Mouse (Mus musculus): Measurements from ENCODE around the gene Fam180a.
"Not testable (repeated sequence)": the region's sequence is repeated elsewhere in the genome, so short reads cannot be mapped to it uniquely, and the experiment has no call there.

Fam180a gene

DNA sequence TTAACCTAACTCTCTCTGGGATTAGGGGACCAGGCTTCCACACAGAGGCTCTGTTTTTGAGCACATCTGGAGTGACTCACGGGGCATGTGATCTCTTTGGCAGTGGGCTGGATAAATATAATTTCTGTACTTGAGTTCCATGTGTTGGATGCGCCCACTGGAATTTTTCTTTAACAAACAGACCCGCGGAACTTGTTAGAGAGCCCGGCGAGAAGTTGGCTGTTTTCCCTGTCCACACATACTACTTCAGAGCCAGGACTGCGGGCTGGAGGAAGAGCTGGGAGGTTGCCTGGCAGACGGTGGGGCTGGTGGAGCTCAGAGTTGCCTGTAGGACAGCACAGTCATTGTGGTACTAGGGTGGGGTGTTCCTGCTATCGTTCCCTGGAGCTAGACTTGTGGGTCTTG lies at the start of gene Fam180a:
TSS of gene Fam180a (minus strand) at position 31 of the 405 bp plus-strand sequence.
- peak; percentile 79 for DNase-seq (ENCODE audit: low read depth, low spot score)

DNA sequence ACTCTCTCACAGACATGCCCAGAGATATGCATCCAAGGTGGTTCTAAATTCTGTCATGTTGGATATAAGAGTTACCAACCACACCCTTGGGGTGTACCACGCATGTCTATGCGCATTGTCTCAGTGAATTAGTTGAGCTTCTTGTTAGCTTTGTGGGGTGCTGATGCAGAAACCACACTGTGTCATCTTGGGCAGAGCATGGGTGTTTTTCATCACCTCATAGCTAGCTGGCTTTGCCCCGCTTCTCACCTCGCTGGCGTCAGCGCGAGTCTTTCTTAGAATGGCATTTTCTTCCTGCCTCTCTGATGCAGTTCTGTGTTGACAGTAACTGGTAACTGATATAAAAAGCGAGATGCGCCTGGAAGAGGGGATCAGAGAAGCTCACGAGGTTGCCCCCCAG lies 48.1 kb upstream of the Fam180a start:
- DNase-seq (ENCODE audit: low read depth, low spot score): no peak

DNA sequence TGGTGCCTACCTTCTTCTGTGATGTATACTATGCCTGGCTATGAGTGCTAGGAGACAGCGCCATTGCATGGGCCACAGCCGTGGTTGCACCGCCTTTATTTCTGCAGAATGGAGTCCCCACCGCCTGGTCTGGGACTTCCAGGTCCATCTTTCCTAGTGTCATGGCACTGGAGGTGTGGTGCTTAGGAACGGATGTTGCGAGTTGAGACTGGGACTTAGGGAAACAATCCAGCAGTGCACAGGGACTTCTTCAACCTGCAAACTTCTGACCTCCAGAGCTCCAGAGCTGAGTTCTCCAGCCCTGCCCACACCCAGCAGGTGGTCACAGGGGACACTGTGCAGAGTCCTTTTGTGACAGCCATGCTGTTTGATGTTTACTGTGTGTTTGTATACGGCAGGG lies 44.4 kb upstream of the Fam180a start:
- no peak for DNase-seq (ENCODE audit: low read depth, low spot score)

DNA sequence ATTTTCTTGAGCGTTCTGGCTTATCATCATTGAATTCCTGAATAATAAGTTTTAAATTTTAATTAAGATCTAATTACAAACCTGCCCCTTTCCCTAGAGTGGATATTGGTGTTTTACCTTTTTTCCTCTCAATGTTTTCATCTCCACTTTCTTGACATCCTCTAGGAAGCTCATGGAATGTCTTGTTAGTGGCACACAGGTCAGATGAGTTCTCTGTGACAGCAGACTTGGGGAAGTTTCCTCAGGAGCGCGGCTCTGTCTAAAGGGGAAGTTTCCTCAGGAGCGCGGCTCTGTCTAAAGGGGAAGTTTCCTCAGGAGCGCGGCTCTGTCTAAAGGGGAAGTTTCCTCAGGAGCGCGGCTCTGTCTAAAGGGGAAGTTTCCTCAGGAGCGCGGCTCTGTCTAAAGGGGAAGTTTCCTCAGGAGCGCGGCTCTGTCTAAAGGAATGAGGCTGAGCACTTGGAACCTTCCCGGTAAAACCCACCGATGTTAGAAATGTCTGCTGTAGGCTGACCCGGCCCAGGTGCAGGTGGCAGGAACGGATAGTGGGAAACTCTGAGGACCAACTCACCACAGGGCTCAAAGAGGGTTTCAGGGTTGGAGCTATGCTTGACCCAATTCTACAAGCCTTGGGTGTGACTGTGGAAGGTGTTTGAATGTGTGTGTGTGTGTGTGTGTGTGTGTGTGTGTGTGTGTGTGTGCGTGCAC lies 43.8 kb upstream of the Fam180a start:
- not testable (repeated sequence) for DNase-seq (ENCODE audit: low read depth, low spot score)

DNA sequence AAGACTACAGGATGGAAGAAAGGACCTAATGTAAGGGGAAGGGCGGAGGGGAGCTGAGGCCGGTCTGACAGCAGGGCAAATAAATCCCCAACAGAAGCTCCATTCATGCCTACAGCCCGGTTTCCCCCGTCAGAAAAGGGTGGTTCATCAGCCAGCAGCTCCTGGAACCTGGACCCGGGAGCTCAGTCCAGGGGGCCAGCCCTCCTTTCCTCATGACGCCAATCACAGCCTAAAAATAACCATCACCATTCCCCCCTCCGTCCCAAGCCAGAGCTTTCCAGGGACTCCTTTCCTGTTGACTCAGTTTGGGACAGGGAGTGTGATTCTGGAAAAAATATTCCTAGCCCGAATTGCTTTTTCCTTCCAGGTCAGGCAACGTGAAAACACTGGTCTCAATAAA lies 36.7 kb upstream of the Fam180a start:
- no peak for DNase-seq (ENCODE audit: low read depth, low spot score)

DNA sequence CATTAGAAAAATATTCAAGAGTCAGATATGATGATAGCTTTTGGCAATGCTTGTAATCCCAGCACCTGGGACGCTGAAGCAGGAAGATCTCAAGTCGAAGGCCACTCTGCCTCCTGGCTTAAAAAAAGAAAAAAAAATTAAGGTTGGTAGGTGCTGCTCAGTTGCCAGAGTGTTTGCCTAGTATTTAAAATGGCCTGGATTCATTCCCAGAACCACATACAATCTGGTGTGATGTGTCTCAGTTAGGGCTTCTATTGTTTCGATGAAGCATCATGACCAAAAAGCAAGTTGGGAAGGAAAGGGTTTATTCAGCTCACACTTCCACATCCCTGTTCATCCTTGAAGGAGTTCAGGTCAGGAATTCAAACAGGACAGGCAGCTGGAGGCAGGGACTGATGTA lies 29.4 kb upstream of the Fam180a start:
- no peak for DNase-seq (ENCODE audit: low read depth, low spot score)

DNA sequence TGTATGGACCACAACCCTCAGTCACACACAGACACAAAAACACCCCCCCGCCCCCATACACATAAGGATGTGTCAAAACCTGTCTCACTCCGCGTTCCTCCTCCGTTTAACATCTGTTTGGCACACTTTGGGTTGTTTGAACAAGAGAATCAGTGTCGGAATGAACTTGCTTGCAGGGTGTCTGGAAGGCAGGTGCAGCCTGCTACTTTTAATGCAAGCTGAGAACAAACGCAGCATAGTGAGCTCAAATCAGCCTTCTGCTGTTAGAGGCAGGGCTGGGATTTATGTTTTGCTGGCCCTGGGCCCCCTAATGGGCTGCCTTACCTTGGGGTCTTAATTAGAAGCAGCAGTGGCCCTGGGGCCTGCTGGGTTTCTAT lies 28.7 kb upstream of the Fam180a start:
- DNase-seq (ENCODE audit: low read depth, low spot score): no peak

DNA sequence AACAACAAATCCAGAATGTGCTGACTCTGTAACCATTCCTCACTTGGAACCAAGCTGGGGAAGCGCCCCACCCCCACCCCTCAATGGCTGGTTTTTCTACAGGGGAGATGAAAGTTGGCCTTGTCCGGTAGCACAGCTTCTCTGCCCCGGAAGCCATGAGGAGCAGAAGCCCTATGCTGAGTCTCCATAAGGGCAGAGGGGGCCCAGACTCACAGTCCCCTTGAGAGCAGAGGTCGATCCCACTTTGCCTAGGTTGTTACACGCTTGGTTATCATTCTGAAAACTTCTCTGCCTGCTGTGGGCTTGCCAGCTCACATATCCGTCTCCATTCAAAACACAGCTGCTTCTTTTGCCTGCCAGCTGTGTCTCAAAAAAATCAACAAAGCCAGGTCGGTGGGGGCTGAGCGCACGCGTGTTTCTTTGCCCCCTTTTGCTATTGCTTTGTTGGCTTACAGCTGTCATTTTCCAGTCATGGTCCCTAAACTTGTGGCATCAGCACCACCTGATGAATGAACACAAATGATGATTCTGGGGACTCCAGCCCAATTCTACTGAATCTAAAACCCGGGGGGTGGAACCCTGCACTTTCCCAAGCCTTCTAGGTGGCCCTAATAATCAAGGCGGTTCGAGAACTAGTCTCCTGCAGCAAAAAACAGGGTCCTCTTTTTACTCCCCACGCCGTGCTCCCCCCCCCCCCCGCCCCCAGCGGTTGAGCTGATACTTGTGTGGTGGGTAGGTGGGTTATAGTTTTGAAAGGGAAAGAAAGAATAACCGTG lies 28.1 kb upstream of the Fam180a start:
- no peak for DNase-seq (ENCODE audit: low read depth, low spot score)

DNA sequence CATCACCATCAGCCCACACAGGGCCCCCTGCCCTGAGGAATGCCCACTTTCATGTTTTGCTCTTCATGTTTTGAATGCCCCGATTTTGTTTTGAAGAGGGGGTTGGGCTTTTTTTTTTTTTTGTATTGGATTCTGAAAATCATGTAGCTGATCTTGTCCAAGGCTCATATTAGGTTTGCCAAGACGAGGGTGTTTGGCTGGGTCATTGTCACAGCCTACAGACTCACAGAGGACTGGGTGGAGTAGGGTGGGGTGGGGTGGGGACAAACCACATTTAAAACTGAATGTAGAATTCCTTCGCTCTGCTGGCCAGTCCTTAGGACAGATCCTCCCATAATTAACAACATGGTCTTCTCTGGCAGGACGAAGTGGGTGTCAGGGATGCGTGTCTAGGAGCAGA lies 27.5 kb upstream of the Fam180a start:
- no peak for DNase-seq (ENCODE audit: low read depth, low spot score)

DNA sequence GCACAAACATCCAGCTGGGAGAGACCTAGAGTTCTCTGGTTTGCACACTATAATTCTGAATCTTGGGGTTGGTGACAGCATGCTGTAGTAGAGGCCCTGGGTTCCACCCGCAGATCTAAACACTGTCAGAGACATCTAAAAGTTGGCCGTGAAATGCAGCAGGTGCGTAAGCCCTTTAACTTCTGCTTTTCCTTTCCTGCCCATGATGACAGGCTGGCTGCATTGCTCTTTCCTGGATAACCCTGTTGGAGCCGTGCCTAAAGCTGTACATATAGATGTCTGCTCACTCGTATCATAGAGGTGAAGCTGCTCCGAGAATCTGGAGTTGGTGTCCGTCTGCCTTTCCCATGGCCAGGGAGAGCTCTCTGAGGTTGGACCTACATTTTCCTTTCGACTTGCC lies 26.9 kb upstream of the Fam180a start:
- no peak for DNase-seq (ENCODE audit: low read depth, low spot score)

DNA sequence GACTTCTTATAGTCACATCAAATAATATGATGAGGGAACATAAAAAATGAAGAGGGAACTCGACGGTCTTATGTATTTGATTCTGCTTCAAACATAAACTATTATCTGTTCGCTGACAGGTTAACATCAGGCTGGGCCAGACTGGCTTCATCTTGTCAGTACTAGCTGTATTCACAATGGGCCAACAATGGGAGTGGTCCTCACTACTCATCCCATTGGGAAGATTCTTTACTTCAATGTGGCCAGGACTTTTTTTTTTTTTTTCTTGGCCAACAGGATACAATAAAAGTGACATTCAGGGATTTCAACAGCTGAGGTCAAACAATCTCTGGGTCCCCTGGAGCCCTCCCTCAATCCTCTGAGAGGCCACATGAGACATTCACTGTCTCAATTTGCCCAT lies 25.9 kb upstream of the Fam180a start:
- DNase-seq (ENCODE audit: low read depth, low spot score): no peak

DNA sequence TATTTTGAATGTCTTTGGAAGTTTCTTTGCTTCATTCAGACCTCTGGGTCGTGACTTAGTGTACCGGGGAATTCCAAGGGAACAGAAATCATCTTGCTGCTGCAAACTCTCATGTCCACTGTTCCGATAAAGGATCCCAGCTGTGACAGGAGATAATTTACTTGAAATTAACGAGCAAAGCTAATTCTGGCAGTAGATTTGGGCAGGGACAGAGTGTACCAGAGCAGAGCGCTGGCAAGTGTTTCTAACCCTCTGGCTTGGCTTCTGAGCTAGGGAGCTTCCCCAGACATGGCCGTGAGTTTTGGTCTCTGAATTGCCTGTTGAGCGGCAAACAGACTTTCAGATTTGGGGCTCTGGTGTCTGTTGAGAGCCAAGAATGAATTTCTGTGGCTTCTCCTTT lies 23.8 kb upstream of the Fam180a start:
- DNase-seq (ENCODE audit: low read depth, low spot score): peak; percentile 86

DNA sequence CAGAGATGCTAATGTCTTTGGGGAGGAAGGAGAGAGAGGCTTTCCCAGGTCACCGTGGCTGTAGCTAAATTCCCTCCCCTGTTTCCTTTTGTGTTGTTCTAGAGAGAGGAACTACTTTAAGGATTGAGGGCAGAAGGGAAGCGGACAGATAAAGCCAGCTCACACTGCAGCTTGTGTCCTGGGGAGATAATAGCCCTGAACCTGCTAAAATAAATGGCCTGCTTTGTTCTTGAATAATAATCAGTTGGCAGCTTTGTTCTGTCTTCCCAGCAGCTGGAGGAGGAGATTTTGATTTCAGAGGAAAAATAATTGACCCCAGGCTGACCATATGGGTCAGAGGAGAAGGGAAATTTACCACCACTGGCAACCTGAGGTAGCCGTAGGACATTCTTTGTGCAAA lies 12.7 kb upstream of the Fam180a start:
- no peak for DNase-seq (ENCODE audit: low read depth, low spot score)

DNA sequence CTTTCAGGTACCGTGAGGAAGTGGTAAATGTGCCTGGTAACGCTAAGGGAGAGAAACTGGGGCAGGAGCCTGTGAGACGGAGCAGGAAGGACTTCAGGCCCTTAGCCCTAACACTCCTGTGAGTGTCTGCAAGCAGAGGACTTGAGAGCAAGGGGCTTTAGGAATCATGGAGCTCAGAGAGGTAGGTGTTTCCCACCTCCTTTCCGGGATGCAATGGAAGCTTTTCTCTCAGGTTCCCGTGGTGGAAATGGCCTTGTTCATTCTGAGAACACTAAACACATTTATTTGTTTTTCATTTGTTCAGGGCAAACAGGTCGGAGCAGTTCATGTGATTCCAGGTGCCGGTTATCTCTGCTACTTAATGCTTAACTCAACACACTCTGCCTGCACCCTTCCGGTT lies 11.9 kb upstream of the Fam180a start:
- no peak for DNase-seq (ENCODE audit: low read depth, low spot score)

DNA sequence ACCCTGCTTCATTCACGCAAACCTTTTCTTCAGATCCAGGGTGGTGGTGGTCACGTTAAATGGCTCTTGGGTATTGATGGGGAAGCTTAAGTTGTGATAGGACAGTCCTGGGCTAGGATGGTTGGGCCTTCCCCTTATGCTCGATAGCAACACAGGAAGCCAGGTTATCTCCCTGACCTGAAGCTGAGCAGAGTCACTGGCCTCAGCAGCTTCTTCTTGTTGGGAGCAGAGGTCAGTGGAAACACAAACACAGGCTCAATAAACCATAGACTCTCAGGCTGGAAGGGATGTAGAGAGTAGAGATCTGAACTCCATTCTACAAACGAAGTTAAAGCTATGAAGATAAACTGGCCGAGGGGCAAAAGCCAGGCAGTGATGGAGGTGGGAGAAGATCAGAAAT lies 9.5 kb upstream of the Fam180a start:
- DNase-seq (ENCODE audit: low read depth, low spot score): no peak

DNA sequence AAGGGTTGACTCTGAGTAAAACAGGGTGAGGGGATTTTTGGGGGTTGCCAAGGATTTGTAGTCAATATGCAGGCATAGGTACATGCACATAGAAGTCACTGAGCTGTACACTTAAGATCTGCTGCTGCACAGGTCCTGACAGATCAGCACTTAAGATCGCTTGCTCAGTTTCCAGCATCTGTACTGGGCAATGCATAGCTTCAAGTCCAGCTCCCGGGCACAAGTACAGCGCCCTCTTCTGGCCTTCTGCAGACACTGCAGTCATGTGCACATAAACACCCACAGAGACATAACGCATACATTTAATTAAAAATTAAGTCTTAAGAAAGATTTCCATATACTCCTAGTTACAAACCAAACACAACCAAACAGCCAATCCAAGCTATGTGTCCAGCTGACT lies 8.3 kb upstream of the Fam180a start:
- DNase-seq (ENCODE audit: low read depth, low spot score): no peak

DNA sequence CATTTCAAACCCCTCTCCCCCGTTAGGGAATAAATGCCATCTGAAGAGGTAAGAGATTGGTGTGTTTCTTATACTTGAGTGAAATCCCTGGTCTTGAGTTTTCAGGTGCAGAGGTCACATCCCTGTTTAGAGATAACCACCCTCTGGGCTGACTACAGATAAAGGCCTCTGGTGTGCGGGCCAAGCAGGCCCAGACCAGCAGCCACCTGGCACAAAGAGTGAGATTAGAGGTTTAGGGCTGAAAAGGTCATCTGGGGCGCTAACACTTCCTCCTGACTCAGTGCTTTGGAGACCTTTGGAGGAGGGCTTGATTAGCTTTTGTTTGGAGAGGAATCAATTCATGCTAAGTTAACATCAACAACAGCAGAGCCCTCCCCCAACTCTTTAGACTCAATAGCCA lies 7.7 kb upstream of the Fam180a start:
- no peak for DNase-seq (ENCODE audit: low read depth, low spot score)

DNA sequence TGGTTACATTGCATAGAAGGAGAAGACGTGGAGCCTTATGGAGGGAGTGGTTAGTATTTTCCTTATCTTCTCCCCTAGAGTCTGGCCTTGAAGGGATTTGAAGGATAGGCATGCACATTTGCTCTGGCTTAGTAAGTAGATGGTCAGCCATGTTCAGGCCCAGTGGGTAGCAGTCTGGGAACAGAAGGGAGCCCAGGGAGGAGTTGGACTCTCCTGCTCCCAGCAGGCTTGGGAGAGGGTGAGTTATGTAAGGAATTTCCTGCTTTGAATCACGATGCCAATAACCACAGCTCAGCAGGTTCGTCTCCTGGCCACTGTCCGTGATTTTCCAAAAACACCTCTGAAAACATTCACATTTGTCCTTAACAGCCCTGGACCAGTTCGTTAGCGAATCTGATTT lies 4.9 kb upstream of the Fam180a start:
- no peak for DNase-seq (ENCODE audit: low read depth, low spot score)

DNA sequence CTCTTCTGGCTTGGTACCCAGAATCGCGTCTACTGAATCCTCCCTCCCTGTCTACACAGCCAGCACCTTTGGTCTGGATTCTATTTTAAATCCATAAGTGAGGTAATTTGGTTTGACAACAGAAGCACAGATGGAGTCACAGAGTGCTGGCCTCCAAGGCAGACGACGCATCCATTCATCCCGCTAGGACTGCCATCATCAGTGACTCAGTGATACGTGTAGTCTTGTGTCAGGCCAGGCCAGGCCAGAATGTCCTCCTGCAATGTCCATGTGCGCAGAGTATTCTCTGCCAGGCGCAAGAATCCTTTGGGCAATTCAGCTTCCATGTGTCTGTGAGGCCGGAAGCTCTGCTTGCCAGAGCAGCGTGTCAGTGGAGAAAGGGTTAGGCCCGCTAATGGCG lies 4.0 kb upstream of the Fam180a start:
- no peak for DNase-seq (ENCODE audit: low read depth, low spot score)

DNA sequence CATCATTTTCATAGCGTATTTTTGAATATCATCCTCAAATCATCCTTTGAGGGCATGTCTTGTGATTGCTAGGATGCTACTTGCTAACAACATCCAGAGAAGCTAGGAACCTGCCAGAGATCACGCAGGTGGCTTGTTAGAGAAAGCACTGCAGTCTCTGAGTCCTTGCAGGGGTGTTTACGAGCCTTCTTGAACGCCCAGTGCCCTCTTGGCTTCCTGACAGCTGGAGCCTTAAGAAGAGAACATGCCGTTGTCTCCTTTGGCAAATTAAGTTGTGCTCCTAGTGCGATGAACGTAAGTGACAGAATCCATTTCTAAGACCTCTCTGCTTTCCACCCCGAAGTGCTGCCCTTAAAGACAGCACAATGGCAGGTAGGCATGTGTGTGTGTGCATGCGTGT lies 1.6 kb downstream of the Fam180a start:
- peak; percentile 72 for DNase-seq (ENCODE audit: low read depth, low spot score)

DNA sequence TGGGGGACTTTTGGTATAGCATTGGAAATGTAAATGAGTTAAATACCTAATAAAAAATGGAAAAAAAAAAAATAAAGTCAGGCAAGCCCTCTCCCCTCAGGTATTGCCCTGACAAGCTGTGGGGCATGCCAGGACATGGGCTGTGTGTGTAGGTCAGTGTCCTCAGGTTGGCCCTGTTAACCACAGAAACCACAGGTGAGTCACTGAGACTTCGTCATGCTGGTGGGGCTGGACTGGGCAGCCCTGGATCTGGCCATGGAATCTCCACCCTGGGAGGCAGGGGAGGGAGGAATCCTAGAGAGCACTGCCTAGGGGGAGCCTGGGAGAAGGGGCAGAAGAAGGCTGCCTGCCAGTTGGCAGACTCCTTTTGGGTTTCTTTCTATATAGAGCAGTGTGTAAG lies 2.9 kb downstream of the Fam180a start:
- no peak for DNase-seq (ENCODE audit: low read depth, low spot score)

DNA sequence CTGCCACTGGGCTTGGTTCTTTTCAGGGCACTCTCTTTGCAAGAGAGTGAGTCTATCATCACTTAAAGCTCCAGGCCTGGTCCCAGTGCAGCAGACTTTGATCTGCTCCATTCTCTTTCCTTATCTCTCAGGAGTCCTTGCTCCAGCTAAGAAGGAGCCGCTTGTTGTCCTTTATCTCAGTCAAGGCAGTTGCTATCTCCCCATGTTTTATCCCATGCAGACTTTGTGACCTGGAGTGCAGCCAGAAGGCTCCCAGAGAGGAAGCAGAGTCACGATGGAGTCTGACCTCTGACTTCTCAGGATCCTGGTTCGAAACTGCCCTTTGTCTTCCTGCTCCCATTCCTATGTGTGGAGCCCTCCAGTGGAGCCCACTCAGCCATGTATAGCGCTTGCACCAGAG lies 4.8 kb downstream of the Fam180a start:
- DNase-seq (ENCODE audit: low read depth, low spot score): no peak

DNA sequence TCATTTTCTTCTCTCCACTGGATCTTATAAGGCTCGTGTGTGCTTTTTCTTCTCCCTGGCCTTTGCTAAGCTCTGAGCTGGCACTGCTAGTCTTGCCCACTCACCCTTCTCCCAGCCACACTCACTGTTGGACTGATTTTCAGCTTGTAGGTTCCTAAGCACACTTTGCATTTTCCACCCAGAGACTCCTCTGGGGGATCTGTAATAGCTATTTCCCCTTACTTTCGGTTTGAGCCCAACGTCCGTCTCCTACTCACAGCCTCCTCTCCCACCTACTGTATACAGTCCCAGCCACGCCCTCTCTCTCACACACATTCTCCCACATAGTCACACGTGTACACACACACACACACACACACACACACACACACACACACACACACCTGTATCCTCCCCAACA lies 6.1 kb downstream of the Fam180a start:
- DNase-seq (ENCODE audit: low read depth, low spot score): no peak

DNA sequence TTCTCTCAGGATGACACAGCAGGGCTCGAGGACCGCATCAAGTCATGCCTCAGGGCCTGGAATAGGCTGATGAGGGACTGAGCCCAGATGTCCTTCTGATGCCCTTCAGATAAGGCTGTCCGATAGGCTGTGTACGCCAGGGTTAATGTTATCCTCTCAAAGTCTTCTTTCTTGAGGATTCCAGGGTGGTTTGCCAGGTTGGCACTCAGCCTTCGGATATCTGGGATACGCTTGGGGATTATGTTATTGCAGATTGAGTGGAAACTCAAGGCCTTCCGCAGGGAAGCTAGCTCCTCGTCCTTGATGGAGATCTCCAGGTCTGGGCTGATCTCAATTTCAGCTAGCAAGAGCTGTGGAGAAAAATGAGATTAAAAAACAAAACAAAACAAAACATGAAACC lies 12.4 kb downstream of the Fam180a start:
- no peak for DNase-seq (ENCODE audit: low read depth, low spot score)

Measured in skeletal muscle tissue, adult 2 months (tissue).